Mouse (Mus musculus): ENCODE measurements at regions not wholly inside any gene's neighbourhood (a gene's known extent, or its start where the extent isn't known, plus 50 kb on each side); places are given as distances from the start of the nearest gene placed in this dataset.

GRCm38 (mm10) chr9:113295850-113296467 is 412.1 kb downstream of the Pdcd6ip start:
- DNase-seq, result no peak

- no peak for DNase-seq
Observed at GRCm38 (mm10) chr9:113287397-113287796, 420.7 kb downstream of the Pdcd6ip start.

GRCm38 (mm10) chr9:113283244-113283643 is 424.8 kb downstream of the Pdcd6ip start:
- no peak for DNase-seq

- DNase-seq, result no peak
Observed at GRCm38 (mm10) chr9:113270595-113270994, 437.5 kb downstream of the Pdcd6ip start.

GRCm38 (mm10) chr9:113267696-113268095 is 440.4 kb downstream of the Pdcd6ip start:
- no peak for DNase-seq

- DNase-seq, result no peak
Observed at GRCm38 (mm10) chr9:113263636-113264035, 444.4 kb downstream of the Pdcd6ip start.

GRCm38 (mm10) chr9:113260296-113260695 is 447.8 kb downstream of the Pdcd6ip start:
- no peak for DNase-seq

GRCm38 (mm10) chr9:113258556-113258955 is 449.5 kb downstream of the Pdcd6ip start:
- DNase-seq, result no peak

GRCm38 (mm10) chr9:113248703-113249274 is 459.3 kb downstream of the Pdcd6ip start:
- DNase-seq, result no peak

GRCm38 (mm10) chr9:113247950-113248349 is 460.1 kb downstream of the Pdcd6ip start:
- DNase-seq, result no peak

GRCm38 (mm10) chr9:113243870-113244269 is 464.2 kb downstream of the Pdcd6ip start:
- no peak for DNase-seq

GRCm38 (mm10) chr9:113233370-113233769 is 474.7 kb downstream of the Pdcd6ip start:
- DNase-seq, result no peak

GRCm38 (mm10) chr9:113229391-113229790 is 478.7 kb downstream of the Pdcd6ip start:
- DNase-seq, result no peak

GRCm38 (mm10) chr9:113213930-113214329 is 494.1 kb downstream of the Pdcd6ip start:
- no peak for DNase-seq

GRCm38 (mm10) chr9:113212389-113212788 is 495.7 kb downstream of the Pdcd6ip start:
- no peak for DNase-seq

GRCm38 (mm10) chr9:113208181-113208580 is 499.9 kb downstream of the Pdcd6ip start:
- no peak for DNase-seq

GRCm38 (mm10) chr9:113199241-113199640 is 508.8 kb downstream of the Pdcd6ip start:
- no peak for DNase-seq

GRCm38 (mm10) chr9:113195556-113195955 is 512.5 kb downstream of the Pdcd6ip start:
- no peak for DNase-seq

- DNase-seq, result no peak
Observed at GRCm38 (mm10) chr9:113192773-113193172, 515.3 kb downstream of the Pdcd6ip start.

GRCm38 (mm10) chr9:113191163-113191562 is 516.9 kb downstream of the Pdcd6ip start:
- DNase-seq, result no peak

- no peak for DNase-seq
Observed at GRCm38 (mm10) chr9:113181182-113181581, 526.9 kb downstream of the Pdcd6ip start.

GRCm38 (mm10) chr9:113177918-113178235 is 530.2 kb downstream of the Pdcd6ip start:
- no peak for DNase-seq

GRCm38 (mm10) chr9:113177181-113177917 is 530.7 kb downstream of the Pdcd6ip start:
- no peak for DNase-seq
